Mouse (Mus musculus) adipocyte (in vitro differentiated cells): ENCODE measurements around the gene Ackr2.

ENCODE experiments used
- DNase-seq: peaks from one replicate; pipeline ENCODE4 v3.0.0-alpha.2; 2016; ENCODE audit warnings: low spot score

Ackr2 gene

GRCm38 (mm10) chr9:121891301-121891700 lies 6.9 kb upstream of the Ackr2 start:
- DNase-seq, result no peak

- peak; percentile 31 for DNase-seq
Observed at GRCm38 (mm10) chr9:121892057-121892687, 6.0 kb upstream of the Ackr2 start.

- no peak for DNase-seq
Observed at GRCm38 (mm10) chr9:121894447-121894846, 3.7 kb upstream of the Ackr2 start.

- no peak for DNase-seq
Observed at GRCm38 (mm10) chr9:121895392-121895993, 2.7 kb upstream of the Ackr2 start.

- no peak for DNase-seq
Observed at GRCm38 (mm10) chr9:121896820-121897219, 1.3 kb upstream of the Ackr2 start.

GRCm38 (mm10) chr9:121899306-121899705 lies 1.2 kb downstream of the Ackr2 start:
- DNase-seq, result no peak

GRCm38 (mm10) chr9:121900282-121900855 lies 2.2 kb downstream of the Ackr2 start:
- no peak for DNase-seq

- no peak for DNase-seq
Observed at GRCm38 (mm10) chr9:121901710-121902700, 3.9 kb downstream of the Ackr2 start.

GRCm38 (mm10) chr9:121903476-121904305 lies 5.5 kb downstream of the Ackr2 start:
- DNase-seq, result no peak

- no peak for DNase-seq
Observed at GRCm38 (mm10) chr9:121904319-121904718, 6.2 kb downstream of the Ackr2 start.

GRCm38 (mm10) chr9:121904946-121905345 lies 6.8 kb downstream of the Ackr2 start:
- no peak for DNase-seq

GRCm38 (mm10) chr9:121905556-121906185 lies 7.5 kb downstream of the Ackr2 start:
- peak; percentile 27 for DNase-seq

GRCm38 (mm10) chr9:121906456-121906855 lies 8.3 kb downstream of the Ackr2 start:
- no peak for DNase-seq

- DNase-seq, result no peak
Observed at GRCm38 (mm10) chr9:121907356-121908070, 9.4 kb downstream of the Ackr2 start.

- DNase-seq, result no peak
Observed at GRCm38 (mm10) chr9:121908321-121908720, 10.2 kb downstream of the Ackr2 start.

- no peak for DNase-seq
Observed at GRCm38 (mm10) chr9:121909635-121910034, 11.5 kb downstream of the Ackr2 start.

GRCm38 (mm10) chr9:121911196-121911595 lies 13.0 kb downstream of the Ackr2 start:
- DNase-seq, result no peak

- no peak for DNase-seq
Observed at GRCm38 (mm10) chr9:121912786-121913185, 14.6 kb downstream of the Ackr2 start.

GRCm38 (mm10) chr9:121914226-121914757 lies 16.1 kb downstream of the Ackr2 start:
- no peak for DNase-seq

- no peak for DNase-seq
Observed at GRCm38 (mm10) chr9:121915056-121915455, 16.9 kb downstream of the Ackr2 start.
